Mouse (Mus musculus): ENCODE data around the gene Fbp1.

DNA sequence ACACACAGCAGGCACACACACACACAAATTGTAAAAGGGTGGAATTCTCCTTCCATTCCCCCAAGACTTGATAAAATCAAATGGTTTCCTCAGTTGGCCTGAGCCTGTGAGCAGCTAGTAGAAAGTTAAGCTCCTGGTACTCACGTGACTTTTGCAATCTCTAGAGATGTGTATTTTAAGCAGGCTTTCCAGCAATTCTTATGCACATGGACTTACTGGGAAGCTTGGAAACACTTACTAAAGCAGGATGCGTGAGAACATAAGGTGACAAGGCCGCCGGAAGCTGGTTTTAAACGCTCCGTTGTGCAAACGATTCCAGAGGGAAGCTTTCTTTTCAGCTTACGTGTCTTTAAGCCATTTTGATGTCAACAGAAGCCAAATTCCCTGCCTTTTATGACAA, 35.1 kb upstream of the Fbp1 start:
- TF ChIP-seq POLR2A (IDR thresholded peaks at IDR 0.05; ENCODE audit: borderline replicate concordance, low read depth, low read length) (no peak), CTCF (IDR thresholded peaks at IDR 0.05; ENCODE audit: low read depth, low read length) (no peak)

Data from bone marrow macrophage, adult 2 months (primary cell).